Mouse (Mus musculus): ENCODE data around the gene Ncstn. TPM values are rescaled to one million over a fixed set of nuclear protein-coding genes. Genes with fewer than 3 reads are reported as not detected.

Gene Ncstn
- 117 and 121 TPM in 2 replicates for polyA plus RNA-seq (2015; fragmentation: Nextera tagmentation; extraction: Ambion mirVana)

DNA sequence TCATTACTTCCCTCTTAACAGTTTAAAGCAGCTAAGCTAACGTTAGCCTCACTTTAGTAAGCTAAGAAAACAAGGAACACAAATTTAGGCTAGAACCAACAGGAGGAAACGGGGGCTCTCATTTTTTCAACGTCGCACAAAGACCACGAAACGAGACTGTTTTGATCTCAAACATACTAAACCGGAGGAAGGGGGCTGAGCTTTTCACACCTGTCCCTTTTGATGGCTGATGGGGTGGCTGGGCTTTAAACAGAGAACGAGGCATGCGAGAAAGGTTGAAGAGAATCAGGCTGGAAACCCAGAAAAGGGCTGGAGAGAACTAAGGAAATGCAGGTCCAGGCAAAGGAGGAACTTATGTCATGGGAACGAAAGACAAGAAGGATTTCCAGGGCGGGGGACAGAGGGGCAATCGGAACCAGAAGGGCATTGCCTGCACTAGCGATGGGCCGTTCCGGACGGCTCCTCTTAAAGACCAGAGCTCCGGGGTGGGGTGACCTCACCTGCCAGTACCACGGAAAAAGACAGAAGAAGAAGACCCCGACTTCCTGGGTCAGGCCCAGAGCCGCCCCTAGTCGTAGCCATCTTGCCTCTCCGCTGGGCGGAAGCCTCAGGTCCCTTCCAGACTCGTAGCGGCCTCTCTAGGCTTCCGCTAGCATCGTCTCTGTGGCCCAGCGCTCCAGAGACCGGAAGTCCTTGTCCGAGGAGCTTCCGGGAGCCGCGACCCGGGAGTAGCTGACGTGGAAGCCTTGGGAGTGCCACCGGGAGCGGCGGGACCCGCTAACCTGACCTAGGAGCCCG, at the start of gene Ncstn, which contains the start of gene Copa:
Ncstn (minus strand) TSS at position 695 of the 798 bp plus-strand sequence.
Copa (plus strand) TSS at position 429 of the 798 bp plus-strand sequence.
- peak; percentile 97 for ATAC-seq (ENCODE audit: insufficient number of reproducible peaks, low FRiP score, low TSS enrichment, low read depth)
- Histone ChIP-seq H3K4me2 (replicated peaks) (peak within 1 kb of the TSS; percentile 53), H3K9me3 (replicated peaks) (no peaks in the 10 kb centered on the region), H3K36me3 (peaks cover 20% of the 10 kb centered on the region), H3K27ac (replicated peaks) (peak within 1 kb of the TSS; percentile 85), H3K4me3 (replicated peaks) (peak within 1 kb of the TSS; percentile 88), H3K27me3 (no peaks in the 10 kb centered on the region), H3K9ac (peak within 1 kb of the TSS; percentile 87), H3K4me1 (peaks cover 15% of the 10 kb centered on the region)
- under 1% methylated on average over 40 of the region's 40 CpGs for WGBS

DNA sequence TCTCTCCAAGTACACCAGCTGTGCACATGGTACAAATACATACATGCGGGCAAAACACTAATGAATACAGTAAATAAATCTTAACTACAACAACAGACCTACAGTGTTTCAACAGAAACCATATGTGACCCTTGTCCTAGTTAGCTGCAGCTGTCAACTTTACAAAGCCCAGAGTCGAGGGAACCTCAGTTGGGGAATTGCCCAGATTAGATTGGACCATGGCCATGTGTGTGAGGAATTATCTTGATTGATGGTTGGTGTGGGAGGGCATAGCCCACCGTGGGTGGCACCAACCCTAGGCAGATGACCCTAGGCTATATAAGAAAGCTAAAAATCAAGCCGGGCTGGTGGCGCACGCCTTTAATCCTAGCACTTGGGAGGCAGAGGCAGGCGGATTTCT, 49.7 kb upstream of the Ncstn start:
- no peaks in the 10 kb centered on the region for H3K9me3 ChIP-seq (replicated peaks)
- peaks cover 6% of the 10 kb centered on the region for H3K4me1 ChIP-seq
- WGBS, result 71% methylated on average over 7 of the region's 7 CpGs
- peak; percentile 54; the same call in 1 of the 2 replicates for ATAC-seq (ENCODE audit: insufficient number of reproducible peaks, low FRiP score, low TSS enrichment, low read depth)
- H3K4me2 ChIP-seq (replicated peaks), result no peak overlapping the region
- no peak overlapping the region for H3K4me3 ChIP-seq (replicated peaks)
- H3K27ac ChIP-seq (replicated peaks), result no peak overlapping the region
- H3K9ac ChIP-seq, result no peak overlapping the region
- no peaks in the 10 kb centered on the region for H3K27me3 ChIP-seq
- peaks cover 71% of the 10 kb centered on the region for H3K36me3 ChIP-seq

DNA sequence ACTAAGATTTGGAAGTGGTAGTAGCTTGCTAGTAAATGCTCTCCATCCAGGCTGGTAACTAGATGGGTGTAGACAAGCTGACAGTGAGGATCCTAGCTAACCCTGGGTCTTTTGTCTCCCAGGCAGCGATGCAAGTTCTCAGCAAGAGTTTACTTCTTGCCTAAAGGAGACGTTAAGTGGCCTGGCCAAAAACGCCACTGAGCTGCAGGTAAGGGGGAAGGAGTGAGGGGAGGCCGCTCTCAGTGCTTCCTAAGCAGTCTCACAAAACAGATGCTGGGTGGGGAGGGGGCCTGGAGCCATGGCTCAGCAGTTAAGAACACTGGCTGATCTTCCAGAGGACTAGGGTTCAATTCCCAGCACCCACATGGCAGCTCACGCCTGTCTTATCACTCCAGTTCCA, 47.2 kb upstream of the Ncstn start:
- Histone ChIP-seq H3K27ac (replicated peaks) (no peak overlapping the region), H3K9ac (no peak overlapping the region), H3K9me3 (replicated peaks) (no peaks in the 10 kb centered on the region), H3K4me1 (peaks cover 13% of the 10 kb centered on the region), H3K4me2 (replicated peaks) (no peak overlapping the region), H3K4me3 (replicated peaks) (no peak overlapping the region), H3K27me3 (no peaks in the 10 kb centered on the region), H3K36me3 (peaks cover 61% of the 10 kb centered on the region)
- 97% methylated on average over 5 of the region's 5 CpGs for WGBS
- no peak for ATAC-seq (ENCODE audit: insufficient number of reproducible peaks, low FRiP score, low TSS enrichment, low read depth)

DNA sequence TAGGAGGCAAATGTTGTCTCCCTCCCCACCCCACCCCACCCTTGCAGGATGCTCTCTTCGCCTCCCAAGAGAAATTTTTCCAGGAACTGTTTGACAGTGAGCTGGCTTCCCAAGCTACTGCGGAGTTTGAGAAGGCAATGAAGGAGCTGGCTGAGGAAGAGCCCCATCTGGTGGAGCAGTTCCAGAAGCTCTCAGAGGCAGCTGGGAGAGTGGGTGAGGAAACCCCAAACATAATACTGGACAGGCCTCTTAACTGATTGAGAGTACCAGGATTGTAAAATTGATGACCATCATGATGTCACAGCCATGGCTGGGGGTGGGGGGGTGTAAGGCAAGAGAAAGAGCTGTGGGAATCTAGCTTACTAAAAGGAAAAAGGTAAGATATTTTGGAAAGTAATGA, 46.5 kb upstream of the Ncstn start:
- Histone ChIP-seq H3K4me2 (replicated peaks) (no peak overlapping the region), H3K4me1 (peaks cover 13% of the 10 kb centered on the region), H3K36me3 (peaks cover 54% of the 10 kb centered on the region)

GRCm38 (mm10) chr1:172128563-172128962, 46.0 kb upstream of the Ncstn start:
- no peak overlapping the region for H3K9ac ChIP-seq
- no peaks in the 10 kb centered on the region for H3K9me3 ChIP-seq (replicated peaks)
- H3K27ac ChIP-seq (replicated peaks), result no peak overlapping the region
- peaks cover 13% of the 10 kb centered on the region for H3K4me1 ChIP-seq
- WGBS, result 94% methylated on average over 15 of the region's 15 CpGs
- no peak for ATAC-seq (ENCODE audit: insufficient number of reproducible peaks, low FRiP score, low TSS enrichment, low read depth)
- no peaks in the 10 kb centered on the region for H3K27me3 ChIP-seq
- H3K36me3 ChIP-seq, result peaks cover 53% of the 10 kb centered on the region
- 0 out of 2 replicates have a peak overlapping the region, but pooled peaks have one; percentile 86 for H3K4me3 ChIP-seq (replicated peaks)
- H3K4me2 ChIP-seq (replicated peaks), result no peak overlapping the region

More for the DNA sequence above, 46.5 kb upstream of the Ncstn start:
- Histone ChIP-seq H3K9me3 (replicated peaks) (no peaks in the 10 kb centered on the region), H3K27me3 (no peaks in the 10 kb centered on the region), H3K9ac (no peak overlapping the region), H3K27ac (replicated peaks) (no peak overlapping the region), H3K4me3 (replicated peaks) (no peak overlapping the region)
- WGBS, result 64% methylated on average over 2 of the region's 2 CpGs
- ATAC-seq (ENCODE audit: insufficient number of reproducible peaks, low FRiP score, low TSS enrichment, low read depth), result no peak

- WGBS, result 37% methylated on average over 5 of the region's 5 CpGs
- Histone ChIP-seq H3K4me2 (replicated peaks) (peak overlapping the region; percentile 85), H3K4me1 (peaks cover 13% of the 10 kb centered on the region), H3K9ac (peak overlapping the region; percentile 94), H3K4me3 (replicated peaks) (peak overlapping the region; percentile 86), H3K27ac (replicated peaks) (no peak overlapping the region), H3K36me3 (peaks cover 54% of the 10 kb centered on the region), H3K9me3 (replicated peaks) (no peaks in the 10 kb centered on the region), H3K27me3 (no peaks in the 10 kb centered on the region)
- no peak for ATAC-seq (ENCODE audit: insufficient number of reproducible peaks, low FRiP score, low TSS enrichment, low read depth)
These were observed 44.9 kb upstream of the Ncstn start for GRCm38 (mm10) chr1:172127487-172127886.

- Histone ChIP-seq H3K27me3 (no peaks in the 10 kb centered on the region), H3K4me2 (replicated peaks) (peak within 1 kb of the TSS; percentile 85), H3K9me3 (replicated peaks) (no peaks in the 10 kb centered on the region), H3K9ac (peak within 1 kb of the TSS; percentile 94), H3K4me3 (replicated peaks) (peak within 1 kb of the TSS; percentile 86), H3K4me1 (peaks cover 13% of the 10 kb centered on the region), H3K36me3 (peaks cover 55% of the 10 kb centered on the region), H3K27ac (replicated peaks) (peak within 1 kb of the TSS; percentile 60; the same call in 1 of the 2 replicates)
- WGBS, result 1% methylated on average over 42 of the region's 42 CpGs
- ATAC-seq (ENCODE audit: insufficient number of reproducible peaks, low FRiP score, low TSS enrichment, low read depth), result peak; percentile 94
These were observed 44.1 kb upstream of the Ncstn start, which contains the start of gene Pex19 for GRCm38 (mm10) chr1:172126376-172127347. Gene Pex19, plus strand, starts transcription at chr1:172126755.

DNA sequence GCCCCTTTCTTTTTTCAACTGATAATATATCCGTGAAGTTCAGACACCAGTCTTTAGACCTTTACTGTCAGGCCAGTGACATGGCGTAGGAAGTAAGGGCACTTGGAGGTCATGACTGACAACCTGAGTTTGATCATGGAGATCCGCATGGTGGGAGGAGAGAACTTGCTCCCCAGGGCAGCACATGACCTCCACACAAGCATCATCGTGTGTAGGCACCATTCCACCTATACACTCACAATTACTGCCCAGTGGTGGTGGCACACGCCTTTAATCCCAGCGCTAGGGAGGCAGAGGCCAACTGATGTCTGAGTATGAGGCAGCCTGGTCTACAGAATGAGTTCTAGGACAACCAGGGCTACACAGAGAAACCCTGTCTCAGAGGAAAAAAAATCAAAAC, 42.0 kb upstream of the Ncstn start:
- Histone ChIP-seq H3K4me1 (peaks cover 13% of the 10 kb centered on the region), H3K27me3 (no peaks in the 10 kb centered on the region), H3K27ac (replicated peaks) (no peak overlapping the region), H3K4me2 (replicated peaks) (no peak overlapping the region), H3K9ac (no peak overlapping the region), H3K36me3 (peaks cover 54% of the 10 kb centered on the region), H3K9me3 (replicated peaks) (no peaks in the 10 kb centered on the region), H3K4me3 (replicated peaks) (no peak overlapping the region)
- no peak for ATAC-seq (ENCODE audit: insufficient number of reproducible peaks, low FRiP score, low TSS enrichment, low read depth)
- 80% methylated on average over 6 of the region's 6 CpGs for WGBS

- no peak overlapping the region for H3K4me3 ChIP-seq (replicated peaks)
- H3K36me3 ChIP-seq, result peaks cover 61% of the 10 kb centered on the region
- peaks cover 10% of the 10 kb centered on the region for H3K4me1 ChIP-seq
- ATAC-seq (ENCODE audit: insufficient number of reproducible peaks, low FRiP score, low TSS enrichment, low read depth), result no peak
- no peaks in the 10 kb centered on the region for H3K9me3 ChIP-seq (replicated peaks)
- H3K4me2 ChIP-seq (replicated peaks), result no peak overlapping the region
- 74% methylated on average over 2 of the region's 2 CpGs for WGBS
- no peak overlapping the region for H3K9ac ChIP-seq
- no peak overlapping the region for H3K27ac ChIP-seq (replicated peaks)
- H3K27me3 ChIP-seq, result no peaks in the 10 kb centered on the region
These were observed 40.1 kb upstream of the Ncstn start for GRCm38 (mm10) chr1:172122671-172123070.

DNA sequence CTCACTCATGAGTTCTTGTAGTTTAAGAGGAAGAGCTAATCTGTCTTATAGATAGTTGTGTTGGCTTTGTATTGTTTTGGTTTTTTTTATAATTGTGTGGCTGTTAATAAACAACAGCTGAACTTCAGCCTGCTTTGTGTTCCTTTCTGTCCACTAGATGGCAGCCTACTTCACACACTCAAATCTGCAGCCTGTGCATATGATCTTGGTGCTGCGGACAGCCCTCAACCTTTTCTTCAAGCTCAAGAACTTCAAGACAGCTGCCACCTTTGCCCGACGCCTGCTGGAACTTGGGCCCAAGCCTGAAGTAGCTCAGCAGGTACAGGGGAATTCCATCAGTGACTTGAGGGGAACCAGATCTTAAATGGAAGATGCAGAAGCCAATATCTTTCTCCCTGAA, 37.1 kb upstream of the Ncstn start:
- H3K36me3 ChIP-seq, result peaks cover 91% of the 10 kb centered on the region
- H3K9ac ChIP-seq, result no peak overlapping the region
- H3K4me1 ChIP-seq, result no peaks in the 10 kb centered on the region
- ATAC-seq (ENCODE audit: insufficient number of reproducible peaks, low FRiP score, low TSS enrichment, low read depth), result no peak
- no peak overlapping the region for H3K27ac ChIP-seq (replicated peaks)
- H3K9me3 ChIP-seq (replicated peaks), result no peaks in the 10 kb centered on the region
- 38% methylated on average over 3 of the region's 3 CpGs for WGBS
- no peak overlapping the region for H3K4me3 ChIP-seq (replicated peaks)
- H3K27me3 ChIP-seq, result no peaks in the 10 kb centered on the region
- H3K4me2 ChIP-seq (replicated peaks), result no peak overlapping the region

DNA sequence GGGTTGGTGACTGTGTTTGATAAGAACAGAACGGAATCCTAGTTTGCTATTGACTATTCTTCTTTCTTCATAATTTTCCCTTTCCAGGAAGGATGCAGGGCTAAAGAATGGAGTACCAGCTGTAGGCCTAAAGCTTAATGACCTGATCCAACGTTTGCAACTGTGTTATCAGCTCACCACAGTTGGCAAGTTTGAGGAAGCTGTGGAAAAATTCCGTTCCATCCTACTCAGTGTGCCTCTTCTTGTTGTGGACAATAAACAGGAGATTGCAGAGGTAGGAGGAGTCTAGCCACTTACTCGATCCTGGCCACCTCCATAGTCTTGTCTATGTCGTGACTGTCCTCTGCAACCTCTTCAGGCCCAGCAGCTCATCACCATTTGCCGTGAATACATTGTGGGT, 36.5 kb upstream of the Ncstn start:
- Histone ChIP-seq H3K9me3 (replicated peaks) (no peaks in the 10 kb centered on the region), H3K36me3 (peaks cover 97% of the 10 kb centered on the region), H3K4me3 (replicated peaks) (no peak overlapping the region), H3K27me3 (no peaks in the 10 kb centered on the region), H3K27ac (replicated peaks) (no peak overlapping the region), H3K4me2 (replicated peaks) (no peak overlapping the region), H3K9ac (no peak overlapping the region), H3K4me1 (no peaks in the 10 kb centered on the region)
- no peak for ATAC-seq (ENCODE audit: insufficient number of reproducible peaks, low FRiP score, low TSS enrichment, low read depth)
- 82% methylated on average over 6 of the region's 6 CpGs for WGBS
